Mouse (Mus musculus): Measurements from ENCODE around the gene 4933402J07Rik.

GRCm38 (mm10) chr8:87560801-87561200 lies 2.9 kb upstream of the 4933402J07Rik start:
- no peak for TF ChIP-seq CTCF (IDR thresholded peaks at IDR 0.05)
- TF ChIP-seq POLR2A (IDR thresholded peaks at IDR 0.05; ENCODE audit: insufficient read depth, low read depth, low read length), result no peak
- no peak for TF ChIP-seq EP300 (IDR thresholded peaks at IDR 0.05; ENCODE audit: insufficient read depth, low read depth, low read length)

Data from heart, adult 2 months (tissue).